Mouse (Mus musculus): ENCODE results near the gene Glis2. TPM values are rescaled to one million over a fixed set of nuclear protein-coding genes. Genes with fewer than 3 reads are reported as not detected.

The Glis2 gene
- total RNA-seq, 2 experiments from 2014 or later = 0.33 TPM; not detected in 1

DNA sequence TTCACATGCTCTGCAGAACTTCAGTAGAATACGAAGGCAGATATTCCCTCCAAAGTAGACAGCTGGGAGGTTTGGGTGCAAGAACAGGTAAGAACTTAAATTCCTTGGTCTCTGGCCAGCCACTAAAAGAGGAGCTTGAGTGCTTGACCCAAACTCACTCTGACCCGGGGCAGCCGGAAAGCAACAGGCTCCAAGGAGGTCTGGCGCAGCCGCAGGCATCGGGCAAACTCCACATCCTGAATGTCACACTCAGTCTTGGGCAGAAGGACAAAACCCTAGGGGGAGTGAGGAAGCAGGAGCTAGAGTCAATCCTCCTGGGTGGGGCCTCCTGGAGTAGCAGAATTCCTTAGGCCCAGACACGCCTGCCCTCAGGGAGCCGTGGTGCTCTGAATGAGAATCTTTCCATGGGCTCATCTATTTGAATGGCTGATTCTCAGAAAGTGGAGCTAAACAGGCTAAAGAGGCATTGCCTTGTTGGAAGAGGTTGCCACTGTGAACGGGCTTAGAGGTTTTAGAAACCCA lies 34.4 kb downstream of the Glis2 start:
- no peak for ATAC-seq (replicated peaks; ENCODE audit: low FRiP score, low TSS enrichment, poor library complexity, severe bottlenecking)

GRCm38 (mm10) chr16:4629950-4630349 lies 35.4 kb downstream of the Glis2 start:
- peak; percentile 80 for ATAC-seq (replicated peaks; ENCODE audit: low FRiP score, low TSS enrichment, poor library complexity, severe bottlenecking)

GRCm38 (mm10) chr16:4632050-4632449 lies 37.5 kb downstream of the Glis2 start:
- ATAC-seq (replicated peaks; ENCODE audit: low FRiP score, low TSS enrichment, poor library complexity, severe bottlenecking) = no peak

- ATAC-seq (replicated peaks; ENCODE audit: low FRiP score, low TSS enrichment, poor library complexity, severe bottlenecking) = no peak
Measured at GRCm38 (mm10) chr16:4633661-4634060, 39.1 kb downstream of the Glis2 start.

GRCm38 (mm10) chr16:4634681-4635080 lies 40.2 kb downstream of the Glis2 start:
- no peak for ATAC-seq (replicated peaks; ENCODE audit: low FRiP score, low TSS enrichment, poor library complexity, severe bottlenecking)

DNA sequence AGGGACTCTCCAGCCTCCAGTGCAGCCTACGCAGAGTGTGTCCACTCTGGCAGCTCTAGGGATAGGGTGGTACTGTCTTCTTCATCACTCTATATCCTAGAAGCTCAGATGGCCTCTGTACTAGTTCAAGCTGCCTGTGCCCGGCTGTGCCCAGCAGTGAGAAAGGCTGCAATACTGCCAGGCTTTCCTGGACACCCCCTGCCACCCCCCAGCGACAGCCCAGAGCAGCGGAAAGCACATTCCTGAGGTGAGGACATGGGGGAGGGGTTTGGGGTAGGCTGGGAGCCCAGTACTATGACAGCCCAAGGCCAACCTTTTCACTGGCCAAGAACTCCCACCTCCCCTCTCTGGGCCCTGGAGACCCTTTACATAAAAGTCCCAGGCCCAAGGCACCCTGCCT lies 41.2 kb downstream of the Glis2 start:
- no peak for ATAC-seq (replicated peaks; ENCODE audit: low FRiP score, low TSS enrichment, poor library complexity, severe bottlenecking)

DNA sequence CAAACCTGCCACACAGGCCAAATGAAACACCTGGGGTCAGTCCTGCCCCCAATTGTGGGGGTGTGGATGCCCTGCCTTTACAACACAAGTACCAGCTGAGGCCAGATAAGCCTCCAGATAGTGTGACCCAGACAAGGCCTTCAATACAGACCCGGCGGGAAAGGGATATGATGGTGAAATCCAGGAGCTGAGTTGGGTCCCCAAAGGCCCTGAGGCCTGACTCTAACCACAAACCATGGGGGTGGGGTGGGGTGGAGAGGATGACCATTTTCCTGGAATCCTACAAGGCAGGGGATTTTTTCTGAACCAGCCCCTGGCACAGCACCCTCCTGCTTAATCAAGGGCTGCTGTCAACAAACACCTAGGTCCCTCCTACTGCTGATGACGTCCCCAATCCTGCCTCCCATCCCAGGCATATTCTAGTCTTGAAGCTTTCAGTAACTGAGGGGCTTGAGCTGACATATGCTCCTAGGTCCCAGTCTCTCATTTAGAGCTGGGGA lies 44.4 kb downstream of the Glis2 start:
- ATAC-seq (replicated peaks; ENCODE audit: low FRiP score, low TSS enrichment, poor library complexity, severe bottlenecking) = no peak

- ATAC-seq (replicated peaks; ENCODE audit: low FRiP score, low TSS enrichment, poor library complexity, severe bottlenecking) = peak; percentile 84
Measured at GRCm38 (mm10) chr16:4639831-4640237, 45.3 kb downstream of the Glis2 start, which contains the start of the genes Vasn and Dnaja3. Gene Vasn, plus strand, starts transcription at chr16:4639941. Gene Dnaja3, plus strand, starts transcription at chr16:4639989.

DNA sequence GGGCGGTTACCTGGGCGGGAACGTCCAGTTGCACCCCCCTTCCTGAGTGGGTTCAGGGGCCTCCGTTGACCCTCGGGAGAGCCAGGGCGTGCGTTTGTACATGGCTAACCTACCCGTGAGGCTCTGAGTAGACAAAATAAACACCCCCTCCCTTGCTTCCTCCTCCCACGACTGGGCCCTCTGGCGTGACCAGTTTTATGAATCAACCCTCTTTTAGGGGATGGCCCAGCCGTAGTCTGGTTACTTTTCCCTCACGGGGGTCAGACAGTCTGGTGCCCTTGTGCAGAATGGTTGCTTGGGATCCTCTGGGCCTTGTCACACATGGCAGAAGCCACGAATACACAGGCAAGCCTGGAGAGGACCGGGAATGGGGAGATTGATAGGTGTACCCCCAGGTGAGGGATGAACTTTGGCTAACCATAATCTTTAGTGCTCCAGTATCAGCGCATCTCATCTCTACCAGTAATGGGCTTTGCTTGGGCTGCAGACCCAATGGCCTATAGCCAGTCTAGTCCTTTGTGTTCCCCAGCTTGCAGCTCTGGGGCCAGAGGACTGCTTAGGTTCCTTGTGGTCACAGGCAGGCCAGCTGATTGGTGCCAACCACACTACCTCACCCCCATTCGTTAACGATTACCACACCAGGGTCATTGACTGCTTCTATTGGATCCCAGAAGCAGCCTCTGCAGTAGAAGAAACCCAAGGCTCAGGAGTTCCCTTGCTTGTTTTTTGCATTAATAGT lies 45.9 kb downstream of the Glis2 start:
- ATAC-seq (replicated peaks; ENCODE audit: low FRiP score, low TSS enrichment, poor library complexity, severe bottlenecking) = peak; percentile 16; the same call in 1 of the 2 replicates

DNA sequence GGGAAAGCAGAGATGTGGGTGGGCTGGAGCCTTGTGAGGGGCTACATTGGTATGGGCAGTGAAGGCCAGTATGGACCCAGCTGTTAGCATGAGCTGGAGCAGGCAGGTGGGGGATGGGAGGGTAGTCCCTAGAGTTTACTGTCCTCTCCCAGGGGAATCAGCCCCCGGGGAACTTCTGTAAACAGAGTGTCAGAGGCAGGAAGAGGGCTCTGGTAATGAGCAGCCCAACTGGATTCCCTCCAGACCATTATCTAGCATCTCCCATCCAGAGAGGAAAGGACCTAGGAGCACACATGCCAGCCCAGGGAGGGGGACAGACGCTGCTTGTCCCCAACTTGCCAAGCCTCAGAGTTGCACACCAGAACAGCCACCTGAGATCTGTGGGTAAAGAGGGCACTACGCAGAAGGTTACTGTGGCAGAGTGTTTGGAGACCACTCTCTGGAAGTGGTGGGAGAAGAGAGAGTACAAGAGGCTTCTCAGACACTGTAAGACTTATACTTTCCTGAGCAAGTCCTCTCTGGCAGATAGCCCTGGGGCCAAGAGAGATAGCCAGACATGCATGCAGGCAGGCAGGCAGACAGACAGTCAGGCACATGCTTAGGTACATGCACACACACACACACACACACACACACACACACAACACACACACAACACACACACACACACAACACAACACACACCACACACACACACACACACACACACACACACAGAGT lies 46.8 kb downstream of the Glis2 start:
- 0 out of 2 replicates have a peak, but pooled peaks have one; percentile 24 for ATAC-seq (replicated peaks; ENCODE audit: low FRiP score, low TSS enrichment, poor library complexity, severe bottlenecking)

- ATAC-seq (replicated peaks; ENCODE audit: low FRiP score, low TSS enrichment, poor library complexity, severe bottlenecking) = no peak
Measured at GRCm38 (mm10) chr16:4642190-4642589, 47.7 kb downstream of the Glis2 start.

DNA sequence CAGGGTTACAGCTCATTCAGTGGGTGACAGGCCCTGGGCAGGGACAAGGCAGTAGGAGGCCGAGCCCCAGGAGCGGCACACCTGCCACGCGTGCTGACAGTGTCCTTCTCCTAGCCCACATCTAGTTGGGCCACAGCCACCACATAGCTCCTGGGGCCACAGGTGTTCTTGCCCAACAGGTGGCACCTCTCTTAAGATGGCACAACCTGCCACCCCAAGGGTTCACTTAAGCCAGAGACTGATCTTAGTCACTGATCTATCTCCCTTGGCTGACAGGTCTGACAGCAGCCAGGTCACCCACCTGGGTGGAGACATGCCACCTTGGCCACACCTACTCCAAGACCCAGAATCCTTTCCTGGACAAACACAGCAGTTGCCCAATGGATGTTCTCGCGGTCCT lies 48.4 kb downstream of the Glis2 start:
- no peak for ATAC-seq (replicated peaks; ENCODE audit: low FRiP score, low TSS enrichment, poor library complexity, severe bottlenecking)

GRCm38 (mm10) chr16:4643670-4644419 lies 49.3 kb downstream of the Glis2 start:
- no peak for ATAC-seq (replicated peaks; ENCODE audit: low FRiP score, low TSS enrichment, poor library complexity, severe bottlenecking)

- ATAC-seq (replicated peaks; ENCODE audit: low FRiP score, low TSS enrichment, poor library complexity, severe bottlenecking) = no peak
Measured at GRCm38 (mm10) chr16:4645867-4646266, 51.4 kb downstream of the Glis2 start.

DNA sequence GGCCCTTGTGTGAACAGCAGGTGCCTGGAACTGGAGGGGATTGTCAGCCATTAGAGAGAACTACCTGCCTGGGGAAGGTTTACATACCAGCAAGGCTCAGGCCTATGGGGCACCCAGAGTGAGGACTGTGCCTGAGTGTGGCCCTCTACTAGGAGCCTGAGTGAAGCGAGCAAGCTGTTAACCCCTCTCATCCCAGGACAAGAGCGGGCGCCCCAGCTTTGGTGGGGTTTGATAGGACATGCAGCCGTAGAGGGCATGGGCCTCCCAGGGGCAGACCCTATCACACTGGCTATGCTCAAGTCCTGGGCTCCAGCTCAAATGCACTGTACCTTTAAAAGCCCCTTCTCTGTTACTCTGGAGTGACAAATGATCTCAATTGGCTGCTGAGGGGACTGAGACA lies 52.3 kb downstream of the Glis2 start:
- no peak for ATAC-seq (replicated peaks; ENCODE audit: low FRiP score, low TSS enrichment, poor library complexity, severe bottlenecking)

DNA sequence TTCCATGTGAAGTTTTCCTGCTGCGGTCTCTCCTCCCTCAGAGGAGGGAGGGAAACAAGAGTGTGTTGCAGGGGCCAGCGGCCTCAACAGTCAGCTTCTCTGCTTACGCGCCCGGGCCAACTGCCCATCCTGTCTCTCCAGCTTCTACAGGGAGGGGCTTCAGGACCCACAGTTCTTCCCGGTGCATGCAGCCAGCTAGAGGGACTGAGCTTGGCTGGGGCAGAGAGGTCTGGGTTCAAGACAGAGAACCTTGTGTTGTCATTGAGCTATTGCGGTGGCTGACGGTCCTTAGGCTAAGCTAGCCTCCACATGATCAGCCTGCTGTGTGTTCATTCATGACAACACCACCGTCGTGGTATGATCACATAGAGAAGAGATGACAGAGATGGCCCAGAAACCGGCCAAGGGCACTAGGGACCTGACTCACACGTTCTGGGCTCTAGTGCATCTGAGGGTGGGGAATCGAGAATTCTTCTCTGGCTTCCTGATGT lies 53.2 kb downstream of the Glis2 start:
- ATAC-seq (replicated peaks; ENCODE audit: low FRiP score, low TSS enrichment, poor library complexity, severe bottlenecking) = no peak

DNA sequence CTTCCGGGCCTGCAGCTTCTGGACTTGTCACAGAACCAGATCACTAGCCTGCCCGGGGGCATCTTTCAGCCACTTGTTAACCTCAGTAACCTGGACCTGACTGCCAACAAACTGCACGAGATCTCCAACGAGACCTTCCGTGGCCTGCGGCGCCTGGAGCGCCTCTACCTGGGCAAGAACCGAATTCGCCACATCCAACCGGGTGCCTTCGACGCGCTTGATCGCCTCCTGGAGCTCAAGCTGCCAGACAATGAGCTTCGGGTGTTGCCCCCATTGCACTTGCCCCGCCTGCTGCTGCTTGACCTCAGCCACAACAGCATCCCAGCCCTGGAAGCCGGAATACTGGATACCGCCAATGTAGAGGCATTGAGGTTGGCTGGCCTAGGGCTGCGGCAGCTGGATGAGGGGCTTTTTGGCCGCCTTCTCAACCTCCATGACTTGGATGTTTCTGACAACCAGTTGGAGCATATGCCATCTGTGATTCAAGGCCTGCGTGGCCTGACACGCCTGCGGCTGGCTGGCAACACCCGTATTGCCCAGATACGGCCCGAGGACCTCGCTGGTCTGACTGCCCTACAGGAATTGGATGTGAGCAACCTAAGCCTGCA lies 54.0 kb downstream of the Glis2 start:
- no peak for ATAC-seq (replicated peaks; ENCODE audit: low FRiP score, low TSS enrichment, poor library complexity, severe bottlenecking)

- no peak for ATAC-seq (replicated peaks; ENCODE audit: low FRiP score, low TSS enrichment, poor library complexity, severe bottlenecking)
Measured at GRCm38 (mm10) chr16:4649211-4649610, 54.7 kb downstream of the Glis2 start.

GRCm38 (mm10) chr16:4649692-4650091 lies 55.2 kb downstream of the Glis2 start:
- no peak for ATAC-seq (replicated peaks; ENCODE audit: low FRiP score, low TSS enrichment, poor library complexity, severe bottlenecking)
